Mouse (Mus musculus) stomach, postnatal 0 days (tissue): ENCODE measurements around the gene Gm9970. TPM values are rescaled to one million over a fixed set of nuclear protein-coding genes. Genes with fewer than 3 reads are reported as not detected.

Experiments
- ATAC-seq: fragments of 200-750 bp; cut with Nextera tagmentation; 2 replicates; pipeline ENCODE4 v1.8.0; 2017; ENCODE audit not compliant: low FRiP score, low TSS enrichment
- DNase-seq: peaks from one replicate; pipeline ENCODE4 v3.0.0-alpha.2; 2016; ENCODE audit warnings: low spot score
- H3K27ac ChIP-seq: fragments of 300-500 bp; sonication (generic); replicated peaks from 2 replicates; pipeline ENCODE4 v1.5.1; 2014; ENCODE audit warnings: mild to moderate bottlenecking, control low read depth
- H3K27me3 ChIP-seq: fragments of 300-500 bp; sonication (generic); 2 replicates; pipeline ENCODE4 v1.6.1; 2014; ENCODE audit warnings: low read length; ENCODE audit not compliant: control insufficient read depth, insufficient read depth
- H3K36me3 ChIP-seq: fragments of 300-500 bp; sonication (generic); 2 replicates; pipeline ENCODE4 v1.6.1; 2014; ENCODE audit warnings: low read length, mixed read lengths; ENCODE audit not compliant: control insufficient read depth, insufficient read depth
- H3K4me1 ChIP-seq: fragments of 300-500 bp; sonication (generic); replicated peaks from 2 replicates; pipeline ENCODE4 v1.6.1; 2014; ENCODE audit warnings: antibody characterized with exemption; ENCODE audit not compliant: control insufficient read depth, insufficient read depth
- H3K4me2 ChIP-seq: fragments of 300-500 bp; sonication (generic); replicated peaks from 2 replicates; pipeline ENCODE4 v1.6.1; 2014; ENCODE audit warnings: low read depth, mild to moderate bottlenecking, control low read depth, moderate library complexity
- H3K4me3 ChIP-seq: fragments of 300-500 bp; sonication (generic); 2 replicates; pipeline ENCODE4 v1.5.1; 2014; ENCODE audit warnings: low read depth, low read length, control low read depth
- H3K9ac ChIP-seq: fragments of 300-500 bp; sonication (generic); 2 replicates; pipeline ENCODE4 v1.6.1; 2014; ENCODE audit warnings: mild to moderate bottlenecking, low read length, control low read depth, mixed read lengths
- H3K9me3 ChIP-seq: fragments of 300-500 bp; sonication (generic); 2 replicates; pipeline ENCODE4 v1.6.1; 2016; ENCODE audit warnings: low read length; ENCODE audit not compliant: control insufficient read depth
- CTCF ChIP-seq: IDR thresholded peaks from 2 replicates; pipeline ENCODE4 v1.5.1; 2016; ENCODE audit warnings: antibody characterized with exemption, low read depth, mild to moderate bottlenecking, moderate library complexity
- EP300 ChIP-seq: optimal IDR thresholded peaks from 2 replicates; pipeline ENCODE3; 2016; ENCODE audit warnings: antibody characterized with exemption
- WGBS: fragments of 180-500 bp; shearing (Covaris S2); extraction: QIAGEN DNeasy Blood & Tissue Kit; methylation state at CpG from one replicate; pipeline ENCODE4 v1.1.7; 2014; 5-methylcytosine and 5-hydroxymethylcytosine counted together
- polyA plus RNA-seq: library from polyadenylated mRNA; unstranded; fragments of >200 nt; fragmentation: Nextera tagmentation; extraction: Ambion mirVana; gene quantifications from 2 replicates; pipeline ENCODE4 v1.2.1, GENCODE M21; 2015

Gene Gm9970
- polyA plus RNA-seq, 1 experiment from 2014 or later = 0.38 TPM

DNA sequence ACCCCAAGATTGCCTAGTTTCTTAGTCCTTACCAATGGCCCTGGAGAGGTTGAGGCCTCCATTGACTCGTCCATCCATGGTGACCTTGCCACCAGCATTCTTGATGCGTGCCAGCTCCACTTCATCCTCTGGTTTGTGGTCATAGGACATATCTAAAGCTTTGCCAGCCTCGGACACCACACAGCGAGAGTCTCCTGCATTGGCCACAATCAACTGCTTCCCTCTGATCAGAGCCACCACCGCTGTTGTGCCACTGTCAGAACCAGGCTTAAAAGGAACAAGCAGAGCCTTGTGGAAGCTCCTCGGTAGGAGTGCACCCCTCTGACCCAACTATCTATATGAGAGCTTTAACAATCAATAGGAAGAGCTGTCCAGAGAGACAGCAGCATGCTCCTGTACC is 36.6 kb downstream of the Gm9970 start:
- Histone ChIP-seq H3K9ac (no peak overlapping the region), H3K4me1 (no peaks in the 10 kb centered on the region), H3K4me2 (no peak overlapping the region), H3K9me3 (peaks cover 5% of the 10 kb centered on the region), H3K4me3 (no peak overlapping the region), H3K27me3 (no peaks in the 10 kb centered on the region), H3K36me3 (peaks cover 15% of the 10 kb centered on the region), H3K27ac (no peak overlapping the region)
- 94% methylated on average over 6 of the region's 6 CpGs for WGBS
- DNase-seq = no peak
- no peak for ATAC-seq
- TF ChIP-seq EP300 (no peak), CTCF (no peak)

DNA sequence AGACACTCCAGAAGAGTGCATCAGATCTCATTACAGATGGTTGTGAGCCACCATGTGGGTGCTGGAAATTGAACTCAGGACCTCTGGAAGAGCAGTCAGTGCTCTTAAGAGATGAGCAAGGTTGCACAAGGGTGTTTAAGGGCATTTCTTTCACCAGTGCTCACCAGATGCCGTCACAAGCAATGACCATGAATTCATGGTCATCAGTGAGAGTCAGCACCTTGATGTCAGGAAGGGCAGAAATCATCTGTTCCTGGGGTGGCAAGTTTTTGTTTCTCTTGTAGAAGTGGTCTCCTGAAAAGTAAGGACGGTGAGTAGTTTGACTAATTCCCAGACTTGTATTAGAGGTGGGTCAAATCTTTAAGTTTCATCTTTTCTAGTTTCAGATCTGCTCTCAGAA is 37.2 kb downstream of the Gm9970 start:
- peaks cover 21% of the 10 kb centered on the region for H3K36me3 ChIP-seq
- H3K27me3 ChIP-seq = no peaks in the 10 kb centered on the region
- no peak overlapping the region for H3K27ac ChIP-seq
- H3K9ac ChIP-seq = no peak overlapping the region
- no peaks in the 10 kb centered on the region for H3K4me1 ChIP-seq
- no peak overlapping the region for H3K4me2 ChIP-seq
- 90% methylated on average over 2 of the region's 2 CpGs for WGBS
- H3K4me3 ChIP-seq = no peak overlapping the region
- DNase-seq = no peak
- H3K9me3 ChIP-seq = peaks cover 5% of the 10 kb centered on the region
- no peak for TF ChIP-seq EP300
- TF ChIP-seq CTCF = no peak
- ATAC-seq = no peak

GRCm38 (mm10) chr5:31202933-31203332 is 38.1 kb downstream of the Gm9970 start:
- WGBS = 89% methylated on average over 7 of the region's 7 CpGs
- ATAC-seq (no peak), DNase-seq (no peak)
- peak overlapping the region; percentile 72; the same call in 1 of the 2 replicates for H3K9ac ChIP-seq
- H3K9me3 ChIP-seq = peaks cover 5% of the 10 kb centered on the region
- peak overlapping the region; percentile 76 for H3K4me3 ChIP-seq
- peak overlapping the region; percentile 92 for H3K27ac ChIP-seq
- TF ChIP-seq CTCF (no peak), EP300 (no peak)
- peaks cover 28% of the 10 kb centered on the region for H3K36me3 ChIP-seq
- no peaks in the 10 kb centered on the region for H3K27me3 ChIP-seq
- H3K4me2 ChIP-seq = peak overlapping the region; percentile 85
- no peaks in the 10 kb centered on the region for H3K4me1 ChIP-seq

- peaks cover 5% of the 10 kb centered on the region for H3K9me3 ChIP-seq
- under 1% methylated on average over 52 of the region's 53 CpGs for WGBS
- H3K27me3 ChIP-seq = no peaks in the 10 kb centered on the region
- H3K4me2 ChIP-seq = peak within 1 kb of the TSS; percentile 85
- H3K4me3 ChIP-seq = peak within 1 kb of the TSS; percentile 76
- DNase-seq (peak; percentile 96), ATAC-seq (peak; percentile 97)
- H3K4me1 ChIP-seq = no peaks in the 10 kb centered on the region
- TF ChIP-seq CTCF (no peak), EP300 (peak; percentile 84)
- H3K9ac ChIP-seq = peak within 1 kb of the TSS; percentile 85
- H3K36me3 ChIP-seq = peaks cover 36% of the 10 kb centered on the region
- H3K27ac ChIP-seq = peak within 1 kb of the TSS; percentile 92
These were observed 39.1 kb downstream of the Gm9970 start, which contains the start of gene Zfp513 for GRCm38 (mm10) chr5:31201742-31202590. TSS of gene Zfp513 (minus strand) at chr5:31202303.

GRCm38 (mm10) chr5:31201042-31201741 is 39.8 kb downstream of the Gm9970 start:
- peak overlapping the region; percentile 76 for H3K4me3 ChIP-seq

More at GRCm38 (mm10) chr5:31201042-31201741, 39.8 kb downstream of the Gm9970 start:
- TF ChIP-seq EP300 (no peak), CTCF (no peak)
- WGBS = 12% methylated on average over 13 of the region's 13 CpGs
- Histone ChIP-seq H3K36me3 (peaks cover 39% of the 10 kb centered on the region), H3K27me3 (no peaks in the 10 kb centered on the region), H3K4me1 (no peaks in the 10 kb centered on the region), H3K9me3 (peaks cover 5% of the 10 kb centered on the region), H3K4me2 (peak overlapping the region; percentile 85), H3K9ac (peak overlapping the region; percentile 85), H3K27ac (peak overlapping the region; percentile 86)
- DNase-seq = no peak
- no peak for ATAC-seq
